Mouse (Mus musculus) limb, embryonic 10.5 days (tissue): ENCODE results near the gene Rinl. TPM values are rescaled to one million over a fixed set of nuclear protein-coding genes. Genes with fewer than 3 reads are reported as not detected.

Experiments used
- DNase-seq: peaks from one replicate; pipeline ENCODE4 v3.0.0-alpha.2; 2017; ENCODE audit warnings: low spot score
- H3K27ac ChIP-seq: fragments of 300-500 bp; sonication (generic); 2 replicates; pipeline ENCODE4 v1.5.1; 2016; ENCODE audit warnings: mild to moderate bottlenecking
- H3K27me3 ChIP-seq: fragments of 300-500 bp; sonication (generic); 2 replicates; pipeline ENCODE4 v1.6.1; 2016; ENCODE audit warnings: low read depth, mild to moderate bottlenecking; ENCODE audit not compliant: poor library complexity, severe bottlenecking
- H3K36me3 ChIP-seq: fragments of 300-500 bp; sonication (generic); 2 replicates; pipeline ENCODE4 v1.6.1; 2016; ENCODE audit warnings: mild to moderate bottlenecking, moderate library complexity
- H3K4me1 ChIP-seq: fragments of 300-500 bp; sonication (generic); 2 replicates; pipeline ENCODE4 v1.6.1; 2016
- H3K4me3 ChIP-seq: fragments of 300-500 bp; sonication (generic); 2 replicates; pipeline ENCODE4 v1.5.1; 2016; ENCODE audit warnings: mild to moderate bottlenecking, moderate library complexity
- H3K9me3 ChIP-seq: fragments of 300-500 bp; sonication (generic); replicated peaks from 2 replicates; pipeline ENCODE4 v1.6.1; 2016; ENCODE audit warnings: mild to moderate bottlenecking
- WGBS: fragments of 180-500 bp; shearing (Covaris S2); methylation state at CpG from one replicate; pipeline ENCODE4 v1.1.7; 2016; 5-methylcytosine and 5-hydroxymethylcytosine counted together
- polyA plus RNA-seq: library from polyadenylated mRNA; unstranded; fragments of >200 nt; fragmentation: Nextera tagmentation; extraction: Ambion mirVana; gene quantifications from 2 replicates; pipeline ENCODE4 v1.2.1, GENCODE M21; 2016

Rinl gene
- polyA plus RNA-seq, 1 experiment from 2014 or later, result 2.7 TPM

DNA sequence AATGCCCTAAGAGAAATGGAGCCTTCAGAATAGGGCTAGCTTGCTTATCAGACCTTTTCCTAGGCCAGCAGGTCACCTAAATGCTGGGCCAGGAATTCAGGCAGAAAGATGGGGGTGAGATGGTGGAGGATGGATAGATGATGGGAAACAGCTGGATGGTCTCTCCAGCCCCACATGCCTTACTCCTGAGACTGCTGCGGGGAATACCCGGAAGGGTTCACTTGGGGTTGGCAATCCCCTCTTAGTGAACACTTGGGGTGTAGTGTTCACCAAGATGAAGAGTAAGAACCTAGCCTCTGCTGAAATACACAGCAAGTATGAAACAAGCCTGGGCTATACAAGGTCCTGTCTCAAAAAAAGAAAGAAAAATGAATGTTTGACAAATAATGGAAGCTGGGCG lies 466 bp downstream of the Rinl start:
- Histone ChIP-seq H3K36me3 (peaks cover 28% of the 10 kb centered on the region), H3K4me1 (peaks cover 51% of the 10 kb centered on the region), H3K27me3 (no peaks in the 10 kb centered on the region), H3K27ac (peak overlapping the region; percentile 75), H3K4me3 (no peak overlapping the region; the same call in 1 of the 2 replicates), H3K9me3 (no peaks in the 10 kb centered on the region)
- WGBS, result 64% methylated on average over 3 of the region's 3 CpGs
- DNase-seq, result no peak

DNA sequence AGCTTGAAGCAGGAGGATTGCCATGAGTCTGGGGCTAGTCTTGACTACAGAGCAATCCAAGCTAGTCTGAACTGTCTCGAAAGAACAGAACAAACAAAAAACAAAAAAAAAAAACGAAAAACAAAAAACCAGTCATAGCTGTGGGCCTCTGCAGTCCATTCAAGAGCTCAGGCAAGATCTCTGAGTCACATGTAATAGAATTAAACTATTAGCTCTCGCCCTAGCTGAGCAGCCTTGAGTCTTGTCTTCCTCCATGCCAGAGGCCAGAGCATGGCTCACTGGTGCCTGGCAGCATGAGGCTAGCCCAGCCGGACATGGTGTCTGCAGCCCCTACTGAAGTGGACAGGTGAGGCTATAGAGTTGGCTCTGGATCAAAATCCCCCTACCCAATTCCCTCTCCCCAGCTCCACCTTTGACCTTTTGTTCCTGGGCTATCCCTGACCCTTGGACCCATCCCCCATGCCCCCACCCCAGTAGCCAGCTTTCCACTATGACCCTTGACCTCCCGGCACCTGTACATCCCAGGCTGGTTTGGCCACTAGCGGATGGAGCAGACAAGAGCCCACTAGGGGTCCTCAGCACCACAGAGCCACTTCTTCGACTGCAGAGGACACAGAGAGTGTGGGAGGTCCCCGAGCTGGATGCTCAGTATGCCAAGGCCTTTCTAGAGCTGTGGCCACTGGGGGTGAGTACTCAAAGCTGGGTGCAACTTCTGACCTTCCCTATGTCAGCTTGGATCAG lies 1.5 kb downstream of the Rinl start:
- Histone ChIP-seq H3K4me1 (peaks cover 51% of the 10 kb centered on the region), H3K9me3 (no peaks in the 10 kb centered on the region), H3K27me3 (no peaks in the 10 kb centered on the region), H3K4me3 (no peak overlapping the region), H3K27ac (peak overlapping the region; percentile 75; the same call in 1 of the 2 replicates), H3K36me3 (peaks cover 27% of the 10 kb centered on the region)
- WGBS, result 61% methylated on average over 8 of the region's 8 CpGs
- DNase-seq, result no peak

DNA sequence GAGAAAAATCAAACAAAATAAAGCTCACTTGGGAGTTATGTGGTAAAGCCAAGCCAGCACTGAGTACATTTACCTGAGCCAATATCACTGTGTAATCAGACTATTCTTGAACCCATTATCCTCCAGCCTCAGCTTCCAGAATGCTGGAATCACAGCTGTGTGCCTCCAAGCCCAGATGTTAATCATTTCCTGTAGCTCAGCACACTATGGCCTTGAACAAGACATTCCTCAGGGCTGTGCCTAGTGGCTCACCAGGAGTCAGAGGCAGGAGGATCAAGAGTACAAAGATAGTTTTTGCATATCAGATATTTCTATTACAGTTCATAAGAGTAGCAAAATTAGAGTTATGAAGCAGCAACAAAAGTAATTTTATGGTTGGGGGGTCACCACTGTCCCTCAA lies 2.9 kb downstream of the Rinl start:
- no peak overlapping the region for H3K4me3 ChIP-seq
- peaks cover 13% of the 10 kb centered on the region for H3K36me3 ChIP-seq
- H3K9me3 ChIP-seq, result no peaks in the 10 kb centered on the region
- no peak for DNase-seq
- H3K4me1 ChIP-seq, result peaks cover 62% of the 10 kb centered on the region
- H3K27ac ChIP-seq, result peak overlapping the region; percentile 76
- no peaks in the 10 kb centered on the region for H3K27me3 ChIP-seq

DNA sequence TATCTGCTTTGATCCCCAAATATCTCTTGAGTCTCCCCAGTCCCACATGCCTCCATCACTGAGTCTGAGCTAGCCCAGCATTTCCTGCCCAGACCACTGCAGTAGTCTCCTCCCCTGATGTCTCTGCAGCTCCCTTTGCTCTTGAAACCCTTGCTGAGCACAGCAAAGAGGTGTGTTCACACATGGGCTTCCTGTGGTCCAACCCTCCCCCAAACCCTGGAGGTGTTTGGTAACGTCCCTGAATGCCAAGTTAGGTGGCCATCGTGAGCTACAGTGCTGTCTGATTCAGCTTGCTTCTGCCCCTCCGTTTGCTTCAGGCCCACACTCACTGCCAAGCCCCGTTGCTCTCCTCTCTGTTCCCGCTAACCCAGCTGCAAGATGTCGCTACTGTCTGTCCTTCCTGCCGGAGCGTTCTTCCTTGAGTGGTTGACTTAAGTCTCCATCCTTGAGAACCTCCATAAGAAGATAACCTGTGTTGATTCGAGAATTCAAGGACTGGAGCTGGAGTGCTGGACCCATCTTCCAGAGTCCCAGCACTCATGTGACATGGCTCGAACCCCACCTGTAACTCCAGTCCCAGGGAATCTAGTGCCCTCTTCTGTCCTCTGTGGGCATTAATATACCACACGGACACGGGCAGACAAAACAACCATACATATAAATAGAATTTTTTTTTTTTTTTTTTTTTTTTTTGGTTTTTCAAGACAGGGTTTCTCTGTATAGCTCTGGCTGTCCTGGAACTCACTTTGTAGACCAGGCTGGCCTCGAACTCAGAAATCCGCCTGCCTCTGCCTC lies 3.8 kb downstream of the Rinl start:
- Histone ChIP-seq H3K27ac (peak overlapping the region; percentile 76), H3K4me3 (no peak overlapping the region), H3K36me3 (peaks cover 7% of the 10 kb centered on the region; the same call in 1 of the 2 replicates), H3K9me3 (no peaks in the 10 kb centered on the region), H3K4me1 (peaks cover 63% of the 10 kb centered on the region), H3K27me3 (no peaks in the 10 kb centered on the region)
- WGBS, result 78% methylated on average over 14 of the region's 14 CpGs
- no peak for DNase-seq

DNA sequence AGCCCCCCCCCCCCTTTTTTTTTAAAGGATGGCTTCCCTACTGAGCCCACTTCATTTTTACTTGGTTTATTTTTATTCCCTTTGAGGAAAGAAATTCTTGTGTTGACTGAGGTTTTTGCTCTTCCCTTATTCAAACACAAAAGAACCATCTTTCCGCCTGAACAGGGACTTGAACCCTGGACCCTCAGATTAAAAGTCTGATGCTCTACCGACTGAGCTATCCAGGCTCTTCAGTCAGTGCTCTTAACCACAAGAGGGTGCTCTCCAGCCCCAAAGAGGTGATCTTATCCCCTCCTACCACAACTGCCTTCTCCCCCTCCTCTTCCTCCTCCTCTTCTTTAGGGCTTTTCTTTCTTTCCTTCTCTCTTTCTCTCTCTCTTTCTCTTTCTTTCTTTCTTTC lies 5.1 kb downstream of the Rinl start:
- no peak for DNase-seq
- Histone ChIP-seq H3K36me3 (no peaks in the 10 kb centered on the region), H3K9me3 (no peaks in the 10 kb centered on the region), H3K27ac (no peak overlapping the region), H3K27me3 (no peaks in the 10 kb centered on the region), H3K4me3 (no peak overlapping the region), H3K4me1 (peaks cover 53% of the 10 kb centered on the region)
- 51% methylated on average over 2 of the region's 2 CpGs for WGBS

DNA sequence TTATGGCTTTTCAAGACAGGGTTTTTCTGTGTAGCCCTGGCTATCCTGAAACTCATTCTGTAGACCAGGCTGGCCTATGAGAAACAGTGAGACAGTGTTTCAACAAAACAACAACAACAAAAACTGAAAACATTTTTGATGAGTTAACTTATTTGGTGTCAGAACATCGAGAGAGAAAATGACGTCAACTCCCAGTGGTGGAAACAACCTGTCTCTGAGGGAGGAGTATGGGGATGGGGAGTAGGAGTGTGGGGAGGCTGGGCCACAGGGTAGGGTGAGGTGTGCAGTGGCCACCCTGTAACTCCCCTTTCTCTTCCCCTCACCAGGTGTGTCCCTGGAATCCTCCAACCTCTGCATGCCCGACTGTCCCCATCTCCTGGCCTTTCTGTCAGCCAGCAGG lies 5.7 kb downstream of the Rinl start:
- no peaks in the 10 kb centered on the region for H3K27me3 ChIP-seq

DNA sequence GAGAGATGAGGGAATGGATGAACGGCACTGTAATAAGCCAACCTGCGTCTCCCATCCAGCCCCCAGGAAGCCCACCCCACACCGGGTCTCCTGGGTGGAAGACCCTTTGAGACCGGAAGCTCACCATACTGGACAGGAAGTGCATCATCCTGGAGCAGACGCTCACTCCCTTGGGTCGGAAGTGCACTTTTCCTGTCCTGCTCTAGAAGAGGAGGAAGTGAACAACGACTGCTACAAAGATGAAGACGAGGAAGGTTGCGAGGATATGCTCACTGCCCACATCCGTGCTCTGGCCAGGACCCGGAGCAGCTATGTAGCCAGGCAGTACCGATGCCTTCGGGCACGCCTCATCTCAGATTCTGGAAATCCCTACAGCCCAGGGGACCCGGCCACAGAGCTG lies 7.1 kb downstream of the Rinl start:
- Histone ChIP-seq H3K36me3 (no peaks in the 10 kb centered on the region), H3K4me3 (no peak overlapping the region), H3K4me1 (peaks cover 34% of the 10 kb centered on the region), H3K27me3 (no peaks in the 10 kb centered on the region), H3K9me3 (no peaks in the 10 kb centered on the region), H3K27ac (peak overlapping the region; percentile 63)
- DNase-seq, result no peak
- WGBS, result 79% methylated on average over 15 of the region's 15 CpGs

More for the DNA sequence above, 5.7 kb downstream of the Rinl start:
- H3K36me3 ChIP-seq, result no peaks in the 10 kb centered on the region
- H3K4me1 ChIP-seq, result peaks cover 48% of the 10 kb centered on the region
- H3K27ac ChIP-seq, result no peak overlapping the region
- no peak overlapping the region for H3K4me3 ChIP-seq
- no peak for DNase-seq
- H3K9me3 ChIP-seq, result no peaks in the 10 kb centered on the region
- WGBS, result 86% methylated on average over 3 of the region's 3 CpGs

DNA sequence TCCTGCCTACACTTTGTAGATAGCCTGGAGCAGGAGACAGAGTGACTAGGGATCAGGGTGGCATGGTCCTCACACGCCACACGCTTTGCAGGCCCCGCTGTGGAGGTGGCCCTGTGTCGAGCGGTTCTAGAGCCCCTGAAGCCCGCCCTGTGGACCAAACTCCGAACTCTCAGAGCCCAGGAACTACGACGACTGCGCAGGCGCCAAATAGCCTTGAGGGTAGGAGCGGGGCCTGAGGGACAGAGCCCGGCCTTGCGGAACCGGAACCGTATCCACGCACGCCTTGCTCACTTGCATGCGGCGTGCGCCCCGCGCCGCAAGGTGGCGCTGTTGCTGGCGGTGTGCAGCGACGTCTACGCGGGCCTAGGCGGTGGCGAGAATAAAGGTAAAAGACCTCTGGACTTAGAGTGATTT lies 7.8 kb downstream of the Rinl start:
- Histone ChIP-seq H3K36me3 (no peaks in the 10 kb centered on the region), H3K9me3 (no peaks in the 10 kb centered on the region), H3K4me1 (peaks cover 34% of the 10 kb centered on the region), H3K4me3 (peak overlapping the region; percentile 36), H3K27ac (peak overlapping the region; percentile 81), H3K27me3 (no peaks in the 10 kb centered on the region)
- DNase-seq, result peak; percentile 84
- WGBS, result 16% methylated on average over 32 of the region's 32 CpGs

DNA sequence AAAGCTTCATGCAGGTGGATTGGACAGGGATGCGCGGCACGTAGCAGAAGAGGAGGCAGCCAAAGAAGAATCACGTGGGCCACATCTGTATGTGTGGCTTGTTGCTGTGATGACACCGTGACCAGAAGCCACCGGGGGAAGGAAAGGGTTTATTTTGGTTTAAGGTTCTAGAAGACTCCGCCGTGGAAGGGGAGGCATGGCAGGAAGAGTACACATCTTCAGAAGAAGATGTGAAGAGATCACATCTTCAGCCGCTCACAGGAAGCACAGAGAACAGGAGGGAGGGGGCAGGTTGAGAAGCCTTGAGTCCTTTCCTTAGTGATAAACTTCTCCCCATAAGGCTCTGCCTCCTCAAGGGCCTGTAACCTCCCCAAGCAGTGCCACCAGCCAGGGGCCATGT lies 11.2 kb downstream of the Rinl start:
- peaks cover 49% of the 10 kb centered on the region for H3K4me1 ChIP-seq
- 89% methylated on average over 9 of the region's 9 CpGs for WGBS

DNA sequence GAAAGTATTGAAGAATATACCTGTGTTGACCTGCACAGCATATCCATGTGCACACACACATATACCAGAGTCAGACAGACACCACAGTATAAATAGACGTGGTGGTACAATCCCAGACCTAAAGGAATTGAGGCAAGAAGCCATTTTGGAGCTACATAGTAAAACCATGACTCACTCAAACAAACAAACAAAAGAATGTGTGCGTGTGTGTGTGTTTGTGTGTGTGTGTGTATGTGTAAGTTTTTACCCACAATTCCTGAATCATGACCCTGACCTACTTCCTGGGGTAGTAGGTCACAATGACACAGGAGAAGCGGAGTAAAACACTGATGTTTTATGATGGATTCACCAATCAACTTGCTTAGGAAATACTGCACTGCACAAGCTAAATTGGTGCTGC lies 12.7 kb downstream of the Rinl start:
- DNase-seq, result no peak
- WGBS, result 75% methylated on average over 3 of the region's 3 CpGs
- Histone ChIP-seq H3K4me3 (no peak overlapping the region), H3K4me1 (peaks cover 40% of the 10 kb centered on the region), H3K27ac (peak overlapping the region; percentile 85), H3K36me3 (no peaks in the 10 kb centered on the region), H3K9me3 (no peaks in the 10 kb centered on the region), H3K27me3 (no peaks in the 10 kb centered on the region)

More for the DNA sequence above, 11.2 kb downstream of the Rinl start:
- no peak for DNase-seq
- Histone ChIP-seq H3K9me3 (no peaks in the 10 kb centered on the region), H3K27ac (no peak overlapping the region), H3K36me3 (no peaks in the 10 kb centered on the region), H3K27me3 (no peaks in the 10 kb centered on the region), H3K4me3 (no peak overlapping the region)

DNA sequence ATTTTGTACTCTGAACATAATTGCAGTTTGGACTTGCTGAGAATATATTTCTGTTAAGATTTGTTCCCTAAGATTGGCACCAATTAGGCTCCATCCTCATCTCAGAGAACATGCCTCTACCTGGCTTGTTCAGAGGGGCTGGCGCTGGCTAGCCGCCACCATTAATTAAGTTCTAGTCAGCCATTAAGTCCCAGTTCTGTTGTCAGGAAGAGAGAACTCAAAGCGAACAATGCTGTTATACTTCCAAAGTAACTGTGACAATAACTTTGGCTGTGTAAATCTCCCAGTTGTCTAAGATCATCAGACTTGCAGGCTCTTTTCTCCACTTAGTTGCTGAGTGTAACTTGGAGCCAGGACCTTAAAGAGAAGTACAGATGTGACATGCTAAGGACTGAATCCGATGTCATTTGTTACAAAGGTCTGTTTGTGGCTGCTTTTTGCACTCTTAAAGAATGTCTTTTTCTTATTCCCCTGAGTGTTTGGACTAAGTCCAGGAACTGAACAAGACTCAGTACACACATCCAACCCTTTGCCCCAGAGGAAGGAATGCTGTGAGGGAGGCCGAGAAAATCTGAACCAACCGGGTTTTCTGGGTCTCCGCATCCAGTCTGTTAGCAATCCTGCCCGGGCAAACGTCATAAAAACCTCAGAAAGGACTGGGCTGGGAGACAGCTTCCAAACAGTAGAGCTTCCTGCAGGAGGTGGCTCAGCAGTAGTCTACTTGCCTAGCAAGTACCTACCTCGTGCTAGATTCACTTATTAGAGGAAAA lies 13.3 kb downstream of the Rinl start:
- DNase-seq, result no peak
- peak overlapping the region; percentile 85 for H3K27ac ChIP-seq
- no peaks in the 10 kb centered on the region for H3K9me3 ChIP-seq
- peaks cover 36% of the 10 kb centered on the region for H3K4me1 ChIP-seq
- peak overlapping the region; percentile 25 for H3K4me3 ChIP-seq
- no peaks in the 10 kb centered on the region for H3K36me3 ChIP-seq
- H3K27me3 ChIP-seq, result no peaks in the 10 kb centered on the region
- 29% methylated on average over 10 of the region's 10 CpGs for WGBS

DNA sequence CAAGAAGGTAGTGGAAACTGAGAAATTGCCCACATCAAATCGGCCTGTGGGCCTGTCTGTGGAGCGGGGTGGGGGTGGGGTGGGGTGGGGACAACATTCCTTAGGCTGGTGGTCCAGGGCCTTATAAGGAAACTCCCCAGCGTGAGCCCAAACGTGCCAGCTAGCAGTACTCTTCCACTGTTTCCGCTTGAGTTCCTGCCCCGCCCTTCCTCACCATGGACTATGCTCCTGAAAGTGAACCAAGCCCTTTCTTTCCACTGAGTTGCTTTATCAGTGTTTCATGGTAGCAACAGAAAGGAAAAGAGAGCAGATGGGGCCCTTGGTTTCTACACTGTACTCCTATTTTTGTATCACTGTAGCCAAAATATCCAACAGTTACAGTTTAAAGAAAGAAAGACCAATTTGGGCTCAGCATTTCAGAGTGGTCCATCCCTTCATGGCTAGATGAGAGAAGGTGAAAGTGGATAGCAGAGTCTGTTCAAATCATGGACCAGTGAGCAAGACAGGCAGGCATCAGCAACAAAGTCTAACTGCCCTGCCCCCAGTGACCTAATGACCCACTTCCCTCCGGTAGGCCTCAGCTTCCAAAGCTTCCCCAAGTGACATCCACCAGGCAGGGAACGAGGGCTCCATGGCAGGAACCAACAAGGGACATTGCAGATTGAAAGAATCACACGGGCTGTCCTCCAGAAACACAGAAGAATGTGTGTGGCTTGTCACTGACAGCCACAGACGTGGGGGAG lies 14.2 kb downstream of the Rinl start:
- H3K36me3 ChIP-seq, result no peaks in the 10 kb centered on the region
- H3K27ac ChIP-seq, result peak overlapping the region; percentile 85
- WGBS, result 12% methylated on average over 10 of the region's 10 CpGs
- no peaks in the 10 kb centered on the region for H3K27me3 ChIP-seq
- peak overlapping the region; percentile 25 for H3K4me3 ChIP-seq
- no peaks in the 10 kb centered on the region for H3K9me3 ChIP-seq
- no peak for DNase-seq
- H3K4me1 ChIP-seq, result peaks cover 42% of the 10 kb centered on the region
